Mouse (Mus musculus) spleen, embryonic (tissue): Measurements from ENCODE around the gene Rpia.

Experiments used
- CTCF ChIA-PET: fragments of 350-600 bp; sonication (Branson Sonifier 250); formaldehyde crosslinking; loops from one replicate; lab custom pipeline; 2022; lab: Charles Lee

Gene Rpia

DNA sequence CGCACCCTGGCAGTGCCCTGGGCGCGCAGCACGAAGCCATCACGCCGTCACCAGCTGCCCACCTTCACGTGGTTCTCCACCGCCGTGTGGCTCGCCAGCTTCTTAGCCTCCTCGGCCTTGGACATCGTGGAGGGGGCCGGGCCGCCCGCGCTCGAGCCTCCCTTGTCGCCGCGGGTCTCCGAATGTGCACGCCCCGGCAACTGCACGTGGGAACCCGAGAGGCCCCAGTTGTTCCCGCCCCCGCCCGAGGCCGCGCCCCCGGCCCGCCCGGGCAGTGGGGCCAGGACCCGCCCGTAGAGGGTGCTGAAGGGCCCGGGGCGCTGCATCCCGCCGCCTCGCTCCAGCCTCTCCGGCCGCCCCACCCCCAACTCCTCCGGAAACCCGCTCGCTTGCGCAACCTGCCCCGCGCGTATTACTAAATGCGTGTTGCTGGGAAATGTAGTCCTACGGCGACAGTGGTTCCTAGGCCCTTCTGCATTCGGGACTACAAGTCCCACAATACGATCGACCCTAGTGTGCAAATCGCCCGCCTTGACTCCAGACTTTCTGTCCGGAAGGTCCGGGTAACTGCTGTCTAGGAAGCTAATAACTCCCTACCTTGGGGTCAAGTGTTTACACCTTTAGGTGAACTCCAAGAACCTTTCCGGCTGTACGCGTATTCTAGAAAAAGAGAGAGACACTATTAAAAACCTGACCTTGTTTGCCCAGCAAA lies at the start of gene Rpia:
Gene Rpia (minus strand): TSS at position 409 of the 712 bp plus-strand sequence.
- CTCF ChIA-PET, result interaction anchor here (0.6 to 1.0 kb wide), 2 partner anchors 11 to 23 kb away, joined by 3 to 8 read pairs; no protein-coding TSS in a partner anchor

- CTCF ChIA-PET, result interaction anchor here (1.2 kb wide), 1 partner anchor 15 kb away, joined by 3 read pairs; no protein-coding TSS in a partner anchor
These were observed 48.2 kb upstream of the Rpia start for GRCm38 (mm10) chr6:70840281-70840680.

DNA sequence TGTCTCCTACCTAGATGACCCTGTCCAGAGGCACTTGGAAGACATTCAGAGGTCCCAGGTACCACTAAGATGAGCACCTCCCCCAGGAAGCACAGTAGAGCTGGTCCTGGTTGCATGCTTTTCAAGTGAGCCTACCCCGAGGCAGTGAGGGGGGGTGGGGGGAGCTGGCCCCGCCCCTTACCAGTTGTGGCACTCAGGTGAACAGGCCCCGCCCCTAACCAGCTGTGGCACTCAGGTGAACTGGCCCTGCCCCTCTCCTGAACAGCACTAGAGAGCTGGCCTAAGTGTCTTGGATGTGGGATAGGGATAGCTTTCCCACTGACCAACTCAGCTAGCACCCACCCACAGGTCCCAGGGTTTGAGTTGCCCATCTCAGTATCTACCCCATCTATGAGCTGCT lies 46.5 kb upstream of the Rpia start:
- CTCF ChIA-PET, result interaction anchor here (0.5 kb wide), 1 partner anchor 26 kb away, joined by 3 read pairs; no protein-coding TSS in a partner anchor

- CTCF ChIA-PET, result interaction anchor here (0.6 kb wide), 1 partner anchor 8 kb away, joined by 3 read pairs; no protein-coding TSS in a partner anchor
These were observed 45.3 kb upstream of the Rpia start for GRCm38 (mm10) chr6:70837297-70837696.

- CTCF ChIA-PET, result no interaction called here
These were observed 39.3 kb upstream of the Rpia start for GRCm38 (mm10) chr6:70831179-70831839.

DNA sequence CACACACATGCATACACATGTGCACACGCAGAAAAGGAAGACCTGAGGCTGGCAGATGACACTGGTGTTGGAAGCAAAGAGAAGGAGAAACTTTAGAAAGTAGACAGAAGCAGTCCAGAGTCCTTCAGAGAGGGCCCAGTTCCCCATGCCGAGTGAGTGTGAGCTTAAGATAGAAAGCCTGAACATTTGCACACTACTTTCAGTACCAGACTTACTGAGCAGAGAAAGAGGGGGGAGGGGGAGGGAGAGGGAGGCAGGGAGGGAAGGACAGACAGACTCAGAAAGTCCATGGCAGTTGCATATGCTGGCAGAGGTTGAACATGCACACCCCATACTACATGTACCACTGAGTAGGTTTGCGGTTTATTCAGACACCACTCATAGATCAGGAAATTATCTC lies 38.5 kb upstream of the Rpia start:
- CTCF ChIA-PET, result interaction anchor here (0.5 to 0.6 kb wide), 2 partner anchors 46 to 543 kb away, joined by 4 to 7 read pairs; no protein-coding TSS in a partner anchor

GRCm38 (mm10) chr6:70829451-70829850 lies 37.4 kb upstream of the Rpia start:
- CTCF ChIA-PET, result interaction anchor here (0.6 to 1.2 kb wide), 2 partner anchors 8 to 16 kb away, joined by 3 read pairs; no protein-coding TSS in a partner anchor

GRCm38 (mm10) chr6:70824987-70825337 lies 32.9 kb upstream of the Rpia start:
- CTCF ChIA-PET, result interaction anchor here (0.5 kb wide), 1 partner anchor 39 kb away, joined by 3 read pairs; no protein-coding TSS in a partner anchor

DNA sequence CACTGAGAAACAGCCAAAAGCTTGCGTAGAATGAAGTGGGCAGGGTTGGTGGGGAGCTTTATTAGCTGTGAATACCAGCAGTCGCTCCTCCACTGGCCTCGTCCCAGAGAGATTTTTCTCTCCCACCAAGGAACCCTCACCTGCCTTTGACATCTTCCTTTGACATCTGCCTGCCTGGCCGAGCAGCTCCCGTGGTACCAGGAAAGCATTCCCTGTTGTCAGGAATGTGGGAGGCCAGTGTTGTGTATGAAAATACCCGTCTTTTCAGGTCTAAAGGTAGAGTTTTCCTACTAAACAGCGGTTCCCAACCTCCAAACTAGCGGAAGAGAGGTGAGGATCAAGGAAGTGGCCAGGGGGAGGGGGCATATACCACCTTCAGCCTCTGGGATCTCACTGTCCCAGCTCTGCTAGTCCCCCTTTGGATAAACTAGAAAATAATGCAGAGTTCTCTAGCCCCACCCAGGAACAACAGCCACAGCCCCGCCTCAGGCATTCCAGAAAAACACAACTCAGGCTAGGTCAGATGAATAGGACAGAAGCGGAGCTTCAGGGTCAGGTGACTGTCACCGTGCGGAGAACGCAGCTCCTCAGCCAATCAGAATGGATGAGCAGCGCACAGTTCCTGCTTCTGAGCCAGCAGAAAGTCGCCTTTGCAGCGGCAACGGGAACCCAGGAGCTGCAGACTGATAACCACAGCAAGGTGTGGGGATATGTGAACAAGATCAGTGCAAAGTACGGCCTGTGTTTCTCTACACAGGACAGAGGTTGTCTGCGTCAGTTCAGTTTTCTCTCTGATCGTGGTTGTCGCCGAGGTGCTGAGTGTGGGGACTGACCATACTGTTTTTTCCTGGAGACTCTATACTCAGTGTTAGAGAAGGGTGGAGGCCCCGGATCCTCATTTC lies 32.3 kb upstream of the Rpia start:
- CTCF ChIA-PET, result interaction anchor here (0.5 to 1.2 kb wide), 3 partner anchors 12 to 44 kb away, joined by 3 to 5 read pairs (median 3); no protein-coding TSS in a partner anchor

DNA sequence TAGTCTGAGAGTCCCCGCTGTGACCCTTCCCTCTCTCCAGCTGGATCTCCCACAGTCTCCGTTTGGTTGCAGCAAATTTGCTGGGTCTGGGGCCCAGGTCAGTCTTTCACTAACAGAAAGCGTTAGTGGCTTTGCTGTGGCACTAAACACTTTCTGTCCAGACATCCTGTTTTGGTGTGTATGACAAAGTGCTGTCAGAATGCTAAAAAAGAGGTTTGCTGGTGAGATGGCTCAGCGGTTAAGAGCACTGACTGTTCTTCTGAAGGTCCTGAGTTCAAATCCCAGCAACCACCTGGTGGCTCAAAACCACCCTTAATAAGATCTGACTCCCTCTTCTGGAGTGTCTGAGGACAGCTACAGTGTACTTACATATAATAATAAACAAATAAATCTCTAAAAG lies 31.2 kb upstream of the Rpia start:
- CTCF ChIA-PET, result interaction anchor here (0.6 to 1.2 kb wide), 2 partner anchors 11 to 46 kb away, joined by 3 to 5 read pairs; no protein-coding TSS in a partner anchor

GRCm38 (mm10) chr6:70822386-70822910 lies 30.4 kb upstream of the Rpia start:
- CTCF ChIA-PET, result no interaction called here

- CTCF ChIA-PET, result no interaction called here
These were observed 29.5 kb upstream of the Rpia start for GRCm38 (mm10) chr6:70821566-70821965.

DNA sequence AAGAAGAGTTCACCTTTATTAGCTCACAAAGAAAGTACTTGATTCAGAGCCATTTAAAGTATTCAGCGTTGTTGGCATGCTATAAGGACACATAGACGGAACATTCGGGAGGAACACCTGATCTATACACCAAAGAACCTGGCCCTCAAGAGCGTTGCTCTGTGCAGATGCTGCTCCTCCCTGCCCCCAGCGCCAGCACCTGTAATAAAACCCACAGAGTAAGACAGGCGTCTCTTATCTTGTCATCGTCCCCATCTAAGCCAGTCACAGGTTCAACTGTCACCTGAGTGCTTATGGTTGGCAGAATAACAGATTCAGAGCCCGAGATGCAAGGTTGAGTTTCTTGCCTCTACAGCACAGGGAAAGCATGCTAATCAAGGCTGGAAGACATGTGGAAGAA lies 23.4 kb upstream of the Rpia start:
- CTCF ChIA-PET, result no interaction called here

GRCm38 (mm10) chr6:70814629-70814950 lies 22.6 kb upstream of the Rpia start:
- CTCF ChIA-PET, result no interaction called here

- CTCF ChIA-PET, result interaction anchor here (0.7 to 1.1 kb wide), 5 partner anchors 10 to 67 kb away, joined by 3 read pairs; no protein-coding TSS in a partner anchor
These were observed 22.0 kb upstream of the Rpia start for GRCm38 (mm10) chr6:70813921-70814628.

DNA sequence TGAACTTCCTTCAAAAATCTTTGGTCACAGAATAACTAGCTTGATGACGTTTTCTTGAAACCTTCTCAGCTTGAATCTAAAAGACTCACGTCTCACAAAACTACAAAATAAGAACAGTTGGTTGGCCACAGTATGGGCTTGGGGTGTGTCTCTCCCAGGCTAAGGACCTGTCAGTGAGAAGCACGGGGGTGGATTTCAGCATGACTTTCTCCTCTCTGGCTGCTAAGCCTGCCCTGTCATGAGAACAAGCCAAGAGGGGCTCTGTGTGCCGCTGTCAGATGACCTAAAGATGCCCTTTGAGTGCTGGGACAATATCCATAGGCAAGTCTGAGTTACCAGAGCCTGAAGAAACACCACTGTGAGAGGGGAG lies 20.5 kb upstream of the Rpia start:
- CTCF ChIA-PET, result interaction anchor here (0.6 to 2.5 kb wide), 4 partner anchors 11 to 68 kb away, joined by 3 to 18 read pairs (median 6); no protein-coding TSS in a partner anchor

DNA sequence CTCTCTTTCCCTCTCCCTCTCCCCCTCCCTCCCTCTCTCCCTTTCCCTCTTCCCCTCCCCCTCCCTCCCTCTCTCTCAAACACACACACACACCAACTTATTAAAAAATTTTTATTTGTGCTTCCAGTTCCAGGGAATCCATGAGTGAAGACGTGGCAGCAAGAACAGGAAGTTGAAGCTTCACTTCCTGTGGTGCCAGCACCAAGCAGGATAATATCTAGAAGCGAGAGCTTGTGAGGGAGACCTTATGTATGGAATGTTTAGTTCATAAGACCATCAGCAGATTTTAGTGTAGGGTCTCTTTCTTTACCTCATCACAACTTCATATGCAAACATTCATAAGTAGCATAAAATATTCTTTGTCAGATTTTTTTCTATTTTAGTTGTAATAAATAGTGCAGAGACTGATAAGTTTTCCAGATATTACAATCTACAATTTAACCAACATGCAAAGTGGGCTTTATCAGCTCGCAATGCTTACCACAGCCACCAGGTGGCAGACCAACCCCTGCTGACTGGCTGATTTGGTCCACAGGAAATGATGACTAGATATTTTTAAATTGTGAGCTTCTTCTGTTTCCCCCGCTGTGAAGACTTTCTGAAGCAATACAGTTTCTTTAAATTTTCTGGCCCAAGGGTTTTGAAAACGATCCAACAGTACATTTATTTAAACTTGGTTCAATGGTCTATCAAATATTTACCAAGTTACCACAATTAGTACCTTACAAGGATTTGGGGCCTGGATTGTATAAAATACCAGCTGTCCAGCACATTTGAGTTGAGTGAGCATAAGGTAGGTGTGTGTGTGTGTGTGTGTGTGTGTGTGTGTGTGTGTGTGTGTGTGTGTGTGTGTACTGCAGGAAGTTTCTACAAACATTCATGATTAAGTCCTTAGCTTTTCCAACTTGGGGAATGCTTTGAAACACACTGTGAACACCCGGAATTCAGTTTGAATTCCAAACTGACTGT lies 19.8 kb upstream of the Rpia start:
- CTCF ChIA-PET, result interaction anchor here (0.5 to 2.5 kb wide), 6 partner anchors 12 to 1420 kb away, joined by 3 to 18 read pairs (median 6); no protein-coding TSS in a partner anchor

DNA sequence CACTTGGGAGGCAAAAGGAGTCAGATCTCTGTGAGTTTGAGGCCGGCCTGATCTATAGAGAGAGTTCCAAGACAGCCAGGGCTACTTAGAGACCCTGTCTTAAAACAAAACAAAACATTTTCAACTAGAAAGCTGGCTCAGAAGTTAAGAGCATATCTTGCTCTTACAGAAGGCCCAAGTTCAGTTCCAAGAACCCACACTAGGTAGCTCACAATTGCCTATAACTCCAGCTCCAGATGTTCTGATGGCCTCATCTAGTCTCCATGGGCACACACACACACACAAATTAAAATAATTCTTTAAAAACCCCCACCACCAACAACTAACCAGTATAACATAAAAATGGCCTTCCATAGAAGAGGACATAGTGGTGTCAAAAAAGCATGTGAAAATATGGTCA lies 18.5 kb upstream of the Rpia start:
- CTCF ChIA-PET, result interaction anchor here (0.7 to 2.5 kb wide), 3 partner anchors 29 to 70 kb away, joined by 3 to 18 read pairs (median 6); no protein-coding TSS in a partner anchor

DNA sequence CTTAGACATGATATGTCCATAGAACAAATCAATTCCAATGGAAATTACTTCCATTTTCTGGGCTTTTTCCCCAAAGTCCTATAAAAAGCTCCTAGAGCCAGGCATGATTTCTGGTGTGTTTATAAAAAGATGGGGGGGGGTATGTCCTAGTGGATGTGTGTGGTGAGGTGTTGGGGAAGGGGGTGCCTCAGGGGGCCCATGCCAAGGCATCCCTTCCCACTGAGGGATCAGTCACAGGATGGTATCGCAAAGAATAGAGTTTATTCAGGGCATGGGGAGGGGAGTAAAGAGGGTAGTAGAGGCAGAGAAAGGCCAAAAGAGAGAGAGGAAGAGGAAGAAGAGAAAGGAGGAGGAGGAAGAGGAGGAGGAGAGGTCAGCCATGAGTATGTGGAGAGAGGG lies 14.5 kb upstream of the Rpia start:
- CTCF ChIA-PET, result interaction anchor here (0.6 to 1.5 kb wide), 3 partner anchors 28 to 98 kb away, joined by 3 to 5 read pairs (median 3); no protein-coding TSS in a partner anchor
